Mouse (Mus musculus) gastrocnemius, postnatal 4 days (tissue): Measurements from ENCODE around the gene Suv39h1. TPM values are rescaled to one million over a fixed set of nuclear protein-coding genes. Genes with fewer than 3 reads are reported as not detected.
"Not testable (repeated sequence)": the region's sequence is repeated elsewhere in the genome, so short reads cannot be mapped to it uniquely, and the experiment has no call there.

Experiments
- DNase-seq, 2 experiments: peaks; one replicate each; pipeline ENCODE4 v3.0.0; 2021 to 2022; ENCODE audit warnings: low spot score in 2 of 2, mixed read lengths in 2 of 2
- total RNA-seq, 2 experiments: library from RNA; stranded (reverse); gene quantifications; 2 replicates each; pipeline ENCODE4 v1.2.3; 2021

The Suv39h1 gene
- total RNA-seq, 2 experiments from 2014 or later = 14.7 to 14.9 TPM

- DNase-seq = no peak
Observed at GRCm38 (mm10) chrX:8033009-8033408, 41.6 kb downstream of the Suv39h1 start.

- no peak for DNase-seq
Observed at GRCm38 (mm10) chrX:8026811-8027210, 47.7 kb downstream of the Suv39h1 start.

DNA sequence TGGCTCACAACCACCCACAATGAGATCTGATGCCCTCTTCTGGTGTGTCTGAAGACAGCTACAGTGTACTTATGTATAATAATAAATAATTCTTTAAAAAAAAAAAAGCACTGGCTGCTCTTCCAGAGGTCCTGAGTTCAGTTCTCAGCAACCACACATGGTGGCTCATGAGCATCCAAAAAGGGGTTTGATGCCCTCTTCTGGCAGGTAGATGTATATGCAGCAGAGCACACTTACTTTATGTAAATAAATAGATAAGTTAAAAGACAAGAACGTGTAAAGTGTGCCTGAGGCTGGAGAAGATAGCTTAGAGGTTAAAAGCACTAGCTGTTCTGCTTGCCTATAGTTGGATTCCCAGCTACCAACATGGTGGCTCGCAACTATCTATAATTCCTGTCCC, 49.8 kb downstream of the Suv39h1 start:
- no peak for DNase-seq

DNA sequence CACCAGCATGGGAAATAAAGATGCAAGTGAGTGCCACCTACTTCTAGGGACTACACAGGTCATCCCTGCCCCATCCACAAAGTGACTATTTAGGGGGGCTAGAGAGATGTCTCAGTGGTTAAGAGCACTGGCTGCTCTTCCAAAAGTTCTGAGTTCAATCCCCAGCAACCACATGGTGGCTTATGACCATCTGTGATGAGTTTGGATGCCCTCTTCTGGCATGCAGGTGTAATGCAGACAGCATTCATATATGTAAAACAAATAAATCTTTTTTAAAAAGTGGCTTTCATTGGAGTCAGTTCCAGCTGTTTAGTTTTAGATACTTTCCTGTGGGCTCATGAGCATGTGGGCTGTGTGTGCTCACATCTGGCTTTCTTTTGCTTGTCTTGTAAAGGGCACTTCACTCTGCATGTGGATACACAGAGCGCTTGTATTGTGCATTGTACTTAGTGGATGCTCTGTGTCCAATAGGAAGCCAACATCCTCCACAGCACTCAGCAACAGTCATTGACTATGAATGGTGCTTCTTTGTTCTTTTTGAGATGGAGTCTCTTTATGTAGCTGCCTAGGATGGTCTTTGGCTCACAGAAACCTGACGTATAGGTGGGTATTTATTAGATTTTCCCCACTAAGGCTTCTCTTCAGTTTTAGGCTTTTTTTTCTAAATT, 54.3 kb downstream of the Suv39h1 start:
- no peak for DNase-seq

DNA sequence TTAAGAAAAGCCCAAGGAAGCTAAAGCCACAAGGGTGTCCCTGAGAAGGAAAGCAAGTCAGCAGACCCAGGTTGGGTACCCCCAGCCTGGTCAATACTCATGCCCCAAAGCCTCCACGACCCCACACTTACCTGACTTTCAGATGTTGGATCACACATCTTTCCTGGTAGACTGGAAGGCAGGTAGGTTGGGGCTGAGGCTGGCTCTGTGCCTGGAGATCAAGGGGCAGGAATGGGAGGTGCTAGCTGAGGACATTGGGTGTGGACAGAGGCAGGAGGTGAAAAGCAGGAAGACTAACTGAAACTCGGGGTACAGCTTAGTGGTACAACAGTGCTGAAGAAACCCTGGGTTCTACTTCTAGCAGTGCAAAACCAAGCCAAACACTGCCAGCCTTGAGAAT, 56.3 kb downstream of the Suv39h1 start, which contains the start of gene Glod5:
TSS of gene Glod5 (minus strand) at position 207 of the 400 bp plus-strand sequence.
- no peak for DNase-seq

- peak in 1 of 2 experiments; percentile 15 for DNase-seq
Observed at GRCm38 (mm10) chrX:8017142-8017541, 57.4 kb downstream of the Suv39h1 start.

DNA sequence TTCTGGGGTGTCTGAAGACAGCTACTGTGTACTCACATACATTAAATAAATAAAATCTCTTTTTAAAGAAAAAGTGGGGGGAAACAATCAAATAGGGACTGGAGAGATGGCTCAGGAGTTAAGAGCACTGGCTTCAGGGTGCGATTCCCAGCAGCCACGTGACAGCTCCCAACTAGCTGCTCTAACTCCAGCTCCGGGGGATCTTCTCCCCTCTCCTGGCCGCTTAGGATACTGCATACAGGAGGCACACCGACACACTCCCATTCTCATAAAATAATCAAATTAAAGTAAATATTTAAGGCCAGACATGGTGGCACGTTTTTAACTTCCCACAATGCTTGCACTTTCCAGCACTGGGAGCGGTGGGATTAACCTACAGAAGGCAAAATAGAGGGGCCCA, 58.9 kb downstream of the Suv39h1 start:
- DNase-seq = not testable (repeated sequence)

- no peak for DNase-seq
Observed at GRCm38 (mm10) chrX:8013569-8014314, 60.8 kb downstream of the Suv39h1 start.

DNA sequence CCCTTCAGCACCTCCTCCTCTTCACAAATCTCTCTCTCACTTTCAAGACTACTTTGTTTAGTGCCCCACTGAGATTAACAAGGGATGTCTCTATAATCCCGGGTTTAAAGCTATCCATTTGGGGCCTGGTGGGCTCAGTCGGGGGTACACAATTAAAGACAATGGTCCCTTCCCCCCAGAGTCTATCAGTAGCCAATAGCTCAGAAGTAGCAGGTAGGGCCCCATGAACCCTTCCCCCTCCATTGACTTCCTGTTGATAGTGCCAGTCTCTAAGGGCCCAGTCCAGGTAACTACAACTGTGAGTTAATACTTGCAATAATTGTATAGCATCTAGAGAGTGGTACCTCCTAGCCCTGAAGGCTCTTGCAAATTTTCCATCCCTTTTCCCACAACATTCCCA, 61.4 kb downstream of the Suv39h1 start:
- no peak for DNase-seq

Other genes starting within 250 kb of the Suv39h1 start
- gene Otud5, start 233.4 kb downstream of the Suv39h1 start, total RNA-seq = 10 to 100 TPM; 36.5 to 37.6 TPM
- gene Pim2, start 196.5 kb downstream of the Suv39h1 start, total RNA-seq = 1 to 10 TPM; 1.8 TPM
- gene Slc35a2, start 190.7 kb downstream of the Suv39h1 start, total RNA-seq = 10 to 100 TPM; 17.0 to 21.2 TPM
- 10 to 100 TPM; 39.3 to 51.3 TPM for gene Pqbp1, start 175.5 kb downstream of the Suv39h1 start, total RNA-seq
- 10 to 100 TPM; 61.6 to 63.1 TPM for gene Timm17b, start 175.4 kb downstream of the Suv39h1 start, total RNA-seq
- gene Gm10491, start 166.9 kb downstream of the Suv39h1 start, total RNA-seq = not detected
- not detected for gene Gm10490, start 165.2 kb downstream of the Suv39h1 start, total RNA-seq
- gene Pcsk1n, start 154.9 kb downstream of the Suv39h1 start, total RNA-seq = under 1 TPM; 0.12 to 0.13 TPM
- gene Eras, start 146.2 kb downstream of the Suv39h1 start, total RNA-seq = not detected
- 10 to 100 TPM; 11.0 to 13.1 TPM for gene Hdac6, start 126.9 kb downstream of the Suv39h1 start, total RNA-seq
- under 1 TPM; 0.27 to 0.54 TPM for gene Gata1, start 96.7 kb downstream of the Suv39h1 start, total RNA-seq
- not detected for gene Glod5, start 56.3 kb downstream of the Suv39h1 start, total RNA-seq
- 1 to 10 TPM; 2.8 TPM for gene Was, start 15.7 kb upstream of the Suv39h1 start, total RNA-seq
- gene Wdr13, start 58.1 kb upstream of the Suv39h1 start, total RNA-seq = 10 to 100 TPM; 29.5 to 34.2 TPM
- 100 to 1,000 TPM; 359 to 459 TPM for gene Rbm3, start 71.1 kb upstream of the Suv39h1 start, total RNA-seq
- gene Tbc1d25, start 101.4 kb upstream of the Suv39h1 start, total RNA-seq = 1 to 10 TPM; 4.6 to 6.1 TPM
- gene Ebp, start 118.8 kb upstream of the Suv39h1 start, total RNA-seq = 10 to 100 TPM; 22.3 to 24.1 TPM
- gene Porcn, start 131.8 kb upstream of the Suv39h1 start, total RNA-seq = 1 to 10 TPM; 4.2 to 5.4 TPM
- 10 to 100 TPM; 13.4 to 14.8 TPM for gene Ftsj1, start 177.6 kb upstream of the Suv39h1 start, total RNA-seq
- gene Slc38a5, start 196.4 kb upstream of the Suv39h1 start, total RNA-seq = under 1 TPM in 1 of 2 experiments, not detected in 1; 0.36 TPM